Mouse (Mus musculus) neural tube, embryonic 15.5 days (tissue): ENCODE data around the gene Ciz1. TPM values are rescaled to one million over a fixed set of nuclear protein-coding genes. Genes with fewer than 3 reads are reported as not detected.
A peak's percentile ranks its signal among the peaks of the same experiment; 100 is the strongest.

Experiments
- ATAC-seq: fragments of 200-750 bp; cut with Nextera tagmentation; 2 replicates; pipeline ENCODE4 v1.8.0; 2017; ENCODE audit warnings: mild to moderate bottlenecking, moderate TSS enrichment, moderate library complexity; ENCODE audit not compliant: low FRiP score
- H3K27ac ChIP-seq: fragments of 300-500 bp; sonication (generic); replicated peaks from 2 replicates; pipeline ENCODE4 v1.5.1; 2015; ENCODE audit warnings: mild to moderate bottlenecking, inconsistent platforms
- H3K27me3 ChIP-seq: fragments of 300-500 bp; sonication (generic); replicated peaks from 2 replicates; pipeline ENCODE4 v1.6.1; 2015; ENCODE audit warnings: inconsistent platforms
- H3K36me3 ChIP-seq: fragments of 300-500 bp; sonication (generic); 2 replicates; pipeline ENCODE4 v1.6.1; 2015; ENCODE audit warnings: inconsistent platforms
- H3K4me1 ChIP-seq: fragments of 300-500 bp; sonication (generic); 2 replicates; pipeline ENCODE4 v1.6.1; 2015; ENCODE audit warnings: inconsistent platforms
- H3K4me2 ChIP-seq: fragments of 300-500 bp; sonication (generic); 2 replicates; pipeline ENCODE4 v1.6.1; 2015; ENCODE audit warnings: inconsistent platforms, mild to moderate bottlenecking, moderate library complexity
- H3K4me3 ChIP-seq: fragments of 300-500 bp; sonication (generic); replicated peaks from 2 replicates; pipeline ENCODE4 v1.5.1; 2015; ENCODE audit warnings: mild to moderate bottlenecking, inconsistent platforms
- H3K9ac ChIP-seq: fragments of 300-500 bp; sonication (generic); replicated peaks from 2 replicates; pipeline ENCODE4 v1.6.1; 2015; ENCODE audit warnings: mild to moderate bottlenecking, inconsistent platforms
- H3K9me3 ChIP-seq: fragments of 300-500 bp; sonication (generic); replicated peaks from 2 replicates; pipeline ENCODE4 v1.6.1; 2016; ENCODE audit warnings: inconsistent platforms
- WGBS: fragments of 180-500 bp; shearing (Covaris S2); methylation state at CpG from one replicate; pipeline ENCODE4 v1.1.7; 2015; ENCODE audit warnings: mixed read lengths; 5-methylcytosine and 5-hydroxymethylcytosine counted together
- polyA plus RNA-seq: library from polyadenylated mRNA; unstranded; fragments of >200 nt; fragmentation: Nextera tagmentation; extraction: Ambion mirVana; gene quantifications from 2 replicates; pipeline ENCODE4 v1.2.1, GENCODE M21; 2015

The Ciz1 gene
- polyA plus RNA-seq, 1 experiment from 2014 or later = 43.8 TPM

DNA sequence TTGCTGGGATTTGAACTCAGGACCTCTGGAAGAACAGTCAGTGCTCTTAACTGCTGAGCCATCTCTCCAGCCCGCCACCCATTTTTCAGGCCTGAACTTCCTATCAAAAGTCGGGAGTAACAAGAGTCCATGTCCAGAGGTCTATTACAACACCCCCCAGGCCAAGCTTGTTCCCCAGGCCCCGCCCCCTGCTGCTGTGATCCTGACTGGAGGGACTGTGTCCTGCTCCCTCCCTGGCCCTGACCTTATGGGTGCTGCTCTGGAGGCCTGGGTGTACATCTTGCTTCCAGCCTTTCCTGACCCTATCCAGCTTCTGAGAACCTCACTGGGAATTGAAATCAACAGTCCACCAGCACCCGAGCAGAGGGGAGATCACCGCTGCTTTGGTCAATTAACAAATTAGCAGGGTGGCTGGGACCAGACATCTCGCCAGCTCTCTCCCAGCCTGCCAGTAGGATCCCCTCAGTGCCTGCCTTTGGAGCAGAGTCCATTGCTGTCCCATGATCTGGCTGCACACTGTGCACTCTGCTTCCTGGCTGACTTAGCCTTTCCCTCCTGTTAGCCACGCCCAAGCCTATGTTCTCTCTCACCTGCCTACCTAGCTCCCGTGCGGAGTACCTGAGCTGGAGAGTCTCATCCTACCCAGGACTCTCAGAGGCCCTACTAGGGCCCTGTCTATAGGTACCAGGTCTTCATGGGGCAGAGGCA is 30.4 kb upstream of the Ciz1 start:
- peaks cover 39% of the 10 kb centered on the region for H3K36me3 ChIP-seq
- 69% methylated on average over 9 of the region's 9 CpGs for WGBS
- H3K4me1 ChIP-seq = peaks cover 35% of the 10 kb centered on the region

GRCm38 (mm10) chr2:32322754-32323741 is 29.1 kb upstream of the Ciz1 start:
- Histone ChIP-seq H3K27me3 (0 out of 2 replicates have a peak, but pooled peaks cover 2% of the 10 kb centered on the region), H3K4me1 (peaks cover 28% of the 10 kb centered on the region), H3K9ac (no peak overlapping the region; the same call in 1 of the 2 replicates), H3K4me3 (0 out of 2 replicates have a peak overlapping the region, but pooled peaks have one; percentile 12), H3K36me3 (peaks cover 34% of the 10 kb centered on the region), H3K4me2 (peak overlapping the region; percentile 33), H3K9me3 (no peaks in the 10 kb centered on the region), H3K27ac (peak overlapping the region; percentile 81)
- peak; percentile 81 for ATAC-seq
- 40% methylated on average over 7 of the region's 7 CpGs for WGBS

More for the DNA sequence above, 30.4 kb upstream of the Ciz1 start:
- no peak overlapping the region for H3K4me3 ChIP-seq
- no peaks in the 10 kb centered on the region for H3K9me3 ChIP-seq
- peak overlapping the region; percentile 81 for H3K27ac ChIP-seq
- no peak for ATAC-seq
- H3K4me2 ChIP-seq = peak overlapping the region; percentile 15; the same call in 1 of the 2 replicates
- 0 out of 2 replicates have a peak, but pooled peaks cover 2% of the 10 kb centered on the region for H3K27me3 ChIP-seq
- no peak overlapping the region for H3K9ac ChIP-seq

DNA sequence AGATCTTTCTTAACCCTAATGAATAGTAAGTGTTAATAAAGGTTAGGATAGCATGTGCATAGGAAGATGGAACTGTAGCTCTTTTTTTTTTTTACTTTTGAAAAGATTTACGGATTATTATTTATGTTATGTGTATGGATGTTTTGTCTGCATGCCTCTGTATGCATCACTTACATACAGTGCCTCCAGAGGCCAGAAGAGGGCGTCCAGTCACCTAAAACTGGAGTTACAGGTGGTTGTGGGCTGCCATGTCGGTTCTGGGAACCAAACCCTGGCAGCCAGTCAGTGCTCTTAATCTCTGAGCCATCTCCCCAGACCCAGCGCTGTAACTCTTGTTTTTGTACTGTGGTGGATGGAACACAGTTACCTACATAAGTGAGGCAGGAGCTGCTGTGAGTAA is 27.8 kb upstream of the Ciz1 start:
- H3K27ac ChIP-seq = no peak overlapping the region
- H3K4me3 ChIP-seq = no peak overlapping the region
- H3K27me3 ChIP-seq = 0 out of 2 replicates have a peak, but pooled peaks cover 2% of the 10 kb centered on the region
- peaks cover 26% of the 10 kb centered on the region for H3K4me1 ChIP-seq
- 57% methylated on average over 4 of the region's 4 CpGs for WGBS
- H3K9me3 ChIP-seq = no peaks in the 10 kb centered on the region
- H3K9ac ChIP-seq = no peak overlapping the region
- ATAC-seq = no peak
- peaks cover 34% of the 10 kb centered on the region for H3K36me3 ChIP-seq
- no peak overlapping the region for H3K4me2 ChIP-seq

DNA sequence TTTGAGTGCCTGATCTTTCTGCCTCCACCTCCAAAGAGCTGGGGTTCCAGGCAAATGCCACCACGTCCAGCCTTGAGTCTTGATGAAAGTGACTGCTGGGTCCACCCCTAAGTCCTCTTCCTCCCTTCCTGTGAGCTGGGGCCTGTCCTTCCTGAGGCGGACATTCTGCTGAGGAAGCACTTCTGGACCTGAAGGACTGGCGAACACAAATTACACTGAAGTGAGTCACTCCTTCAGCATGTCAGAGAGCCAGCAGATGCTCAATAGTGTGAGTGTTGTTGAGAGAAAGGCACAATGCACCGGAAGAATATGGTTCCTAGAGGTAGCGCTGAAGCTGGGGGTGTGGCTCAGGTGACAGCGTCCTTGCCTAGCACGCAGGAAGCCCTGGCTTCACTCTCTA is 26.8 kb upstream of the Ciz1 start:
- no peak overlapping the region for H3K4me2 ChIP-seq
- H3K27ac ChIP-seq = no peak overlapping the region
- 75% methylated on average over 7 of the region's 7 CpGs for WGBS
- H3K4me3 ChIP-seq = no peak overlapping the region
- H3K36me3 ChIP-seq = peaks cover 27% of the 10 kb centered on the region
- ATAC-seq = no peak
- H3K9me3 ChIP-seq = no peaks in the 10 kb centered on the region
- H3K9ac ChIP-seq = no peak overlapping the region
- H3K27me3 ChIP-seq = no peaks in the 10 kb centered on the region
- peaks cover 23% of the 10 kb centered on the region for H3K4me1 ChIP-seq

DNA sequence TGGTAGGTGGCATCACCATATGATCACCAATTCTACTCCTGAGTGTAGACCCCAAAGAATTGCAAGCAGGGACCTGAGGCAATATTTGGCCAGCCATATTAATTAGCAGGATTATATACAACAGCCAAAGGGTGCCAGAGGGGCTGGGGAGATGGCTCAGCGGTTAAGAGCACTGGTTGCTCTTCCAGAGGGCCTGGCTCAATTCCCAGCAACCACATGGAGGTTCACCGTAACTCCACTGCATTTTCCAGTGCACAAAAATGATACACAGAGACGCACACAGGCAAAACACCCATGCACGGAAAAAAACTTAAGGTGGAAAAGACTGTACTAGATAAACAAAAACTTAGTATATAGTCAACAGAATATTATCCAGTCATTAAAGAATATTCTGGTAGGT is 24.9 kb upstream of the Ciz1 start:
- WGBS = 62% methylated on average over 4 of the region's 4 CpGs
- peaks cover 36% of the 10 kb centered on the region for H3K36me3 ChIP-seq
- H3K9ac ChIP-seq = no peak overlapping the region
- H3K4me2 ChIP-seq = no peak overlapping the region
- no peak overlapping the region for H3K27ac ChIP-seq
- H3K9me3 ChIP-seq = no peaks in the 10 kb centered on the region
- no peak for ATAC-seq
- H3K4me1 ChIP-seq = peaks cover 19% of the 10 kb centered on the region
- H3K4me3 ChIP-seq = no peak overlapping the region
- no peaks in the 10 kb centered on the region for H3K27me3 ChIP-seq

GRCm38 (mm10) chr2:32328911-32329460 is 23.1 kb upstream of the Ciz1 start:
- 16% methylated on average over 13 of the region's 13 CpGs for WGBS
- no peak overlapping the region for H3K4me3 ChIP-seq
- ATAC-seq = no peak
- H3K27me3 ChIP-seq = no peaks in the 10 kb centered on the region
- 0 out of 2 replicates have a peak, but pooled peaks cover 4% of the 10 kb centered on the region for H3K4me1 ChIP-seq
- no peaks in the 10 kb centered on the region for H3K9me3 ChIP-seq
- no peak overlapping the region for H3K27ac ChIP-seq
- H3K9ac ChIP-seq = 0 out of 2 replicates have a peak overlapping the region, but pooled peaks have one; percentile 26
- H3K36me3 ChIP-seq = peaks cover 50% of the 10 kb centered on the region
- no peak overlapping the region for H3K4me2 ChIP-seq

DNA sequence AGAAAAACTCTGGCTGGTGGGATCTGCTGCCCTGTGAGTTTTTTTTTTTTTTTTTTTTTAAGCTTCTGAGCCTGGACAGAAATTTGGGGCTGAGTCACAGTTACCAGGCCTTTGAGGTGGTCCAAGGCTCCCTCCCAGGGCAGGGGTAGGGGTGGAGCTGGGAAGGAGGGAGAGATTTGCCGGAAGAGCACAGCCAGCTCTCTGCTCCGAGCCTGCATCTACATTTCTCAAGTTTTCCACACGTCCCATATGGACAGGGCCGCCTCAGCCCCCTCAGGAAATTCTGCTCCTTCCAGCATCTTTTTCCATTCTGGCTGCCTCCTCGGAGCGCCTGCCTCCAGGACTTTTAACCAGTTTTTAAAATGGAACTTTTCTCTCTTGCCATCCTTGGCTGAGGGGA is 22.6 kb upstream of the Ciz1 start:
- 50% methylated on average over 6 of the region's 6 CpGs for WGBS
- Histone ChIP-seq H3K9ac (peak overlapping the region; percentile 26; the same call in 1 of the 2 replicates), H3K27ac (no peak overlapping the region), H3K27me3 (no peaks in the 10 kb centered on the region), H3K36me3 (peaks cover 56% of the 10 kb centered on the region), H3K9me3 (no peaks in the 10 kb centered on the region), H3K4me2 (no peak overlapping the region), H3K4me3 (no peak overlapping the region), H3K4me1 (0 out of 2 replicates have a peak, but pooled peaks cover 4% of the 10 kb centered on the region)
- ATAC-seq = no peak

DNA sequence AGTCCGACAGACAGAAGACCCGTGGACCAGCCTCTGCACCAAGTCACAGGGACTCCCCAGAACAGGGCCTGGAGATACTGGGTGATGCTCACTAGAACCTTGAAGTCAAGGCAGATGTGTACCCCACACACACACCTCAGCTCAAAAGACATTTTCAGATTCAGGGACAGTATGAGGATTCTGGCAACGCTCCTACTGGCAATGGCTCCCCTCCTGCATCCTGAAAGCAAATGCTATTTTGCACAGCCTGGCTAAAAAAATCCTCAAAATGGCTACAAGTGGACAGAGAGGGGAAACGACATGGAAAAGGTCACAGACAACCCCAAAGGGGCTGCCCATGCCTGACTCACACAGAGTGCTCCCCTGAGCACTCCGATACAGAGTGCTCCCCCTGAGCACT is 20.0 kb upstream of the Ciz1 start:
- WGBS = 78% methylated on average over 5 of the region's 5 CpGs

GRCm38 (mm10) chr2:32335888-32336287 is 16.2 kb upstream of the Ciz1 start:
- H3K27me3 ChIP-seq = no peaks in the 10 kb centered on the region
- H3K4me1 ChIP-seq = no peaks in the 10 kb centered on the region
- H3K4me3 ChIP-seq = no peak overlapping the region
- no peak overlapping the region for H3K4me2 ChIP-seq
- H3K9me3 ChIP-seq = no peaks in the 10 kb centered on the region
- WGBS = 45% methylated on average over 15 of the region's 15 CpGs
- H3K27ac ChIP-seq = no peak overlapping the region
- no peak overlapping the region for H3K9ac ChIP-seq
- H3K36me3 ChIP-seq = peaks cover 85% of the 10 kb centered on the region
- ATAC-seq = no peak

More for the DNA sequence above, 20.0 kb upstream of the Ciz1 start:
- Histone ChIP-seq H3K36me3 (peaks cover 65% of the 10 kb centered on the region), H3K9me3 (no peaks in the 10 kb centered on the region), H3K4me3 (no peak overlapping the region), H3K4me1 (0 out of 2 replicates have a peak, but pooled peaks cover 4% of the 10 kb centered on the region), H3K9ac (no peak overlapping the region), H3K27me3 (no peaks in the 10 kb centered on the region), H3K4me2 (no peak overlapping the region), H3K27ac (no peak overlapping the region)
- no peak for ATAC-seq

DNA sequence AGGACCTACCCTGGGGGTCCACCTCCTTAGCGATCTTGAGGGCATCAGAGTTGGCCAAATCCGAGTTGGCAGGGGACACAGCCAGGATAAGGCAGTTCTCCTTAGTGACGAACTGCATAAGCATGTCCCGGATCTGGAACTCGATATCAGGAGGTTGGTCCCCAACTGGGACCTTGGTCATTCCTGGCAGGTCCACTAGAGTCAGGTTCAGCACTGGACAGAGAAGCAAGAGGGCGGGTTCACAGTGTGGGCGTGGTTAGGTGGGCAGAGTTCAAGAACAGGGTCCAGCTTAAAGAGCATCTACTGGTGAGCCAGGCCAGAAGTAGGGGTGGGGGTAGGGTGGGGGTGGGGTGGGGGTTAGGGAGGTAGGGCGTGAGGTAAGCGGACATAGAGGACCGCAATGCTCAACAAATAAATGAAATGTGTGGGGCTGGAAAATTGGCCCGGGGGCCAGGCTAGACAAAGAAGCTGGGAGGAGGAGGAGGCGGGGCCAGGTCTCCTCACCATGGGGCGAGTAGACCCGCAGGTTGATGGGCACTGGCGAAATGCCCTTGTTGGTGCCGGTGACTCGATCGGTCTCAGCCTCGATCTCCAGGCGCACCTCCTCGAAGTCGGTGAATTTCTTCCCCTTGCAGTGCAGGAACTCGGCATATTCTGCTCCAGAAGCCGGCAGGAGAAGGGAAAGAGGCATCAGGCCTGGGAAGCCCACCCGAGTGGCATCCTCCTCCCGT is 12.1 kb upstream of the Ciz1 start:
- Histone ChIP-seq H3K4me2 (no peak overlapping the region), H3K9ac (no peak overlapping the region), H3K27ac (no peak overlapping the region), H3K27me3 (no peaks in the 10 kb centered on the region), H3K4me3 (no peak overlapping the region), H3K4me1 (peaks cover 17% of the 10 kb centered on the region), H3K9me3 (no peaks in the 10 kb centered on the region), H3K36me3 (peaks cover 45% of the 10 kb centered on the region)
- WGBS = 36% methylated on average over 26 of the region's 26 CpGs
- no peak for ATAC-seq
